Mouse (Mus musculus) thymus, postnatal 10 days (tissue): ENCODE measurements around the gene Gbe1.

Experiments
- DNase-seq, 2 experiments: peaks; one replicate each; pipeline ENCODE4 v3.0.0; 2021; ENCODE audit warnings: low spot score in 2 of 2

Gbe1 gene

GRCm38 (mm10) chr16:70353058-70353457 is 39.3 kb downstream of the Gbe1 start:
- DNase-seq, result no peak

- no peak for DNase-seq
Measured at GRCm38 (mm10) chr16:70358326-70358725, 44.6 kb downstream of the Gbe1 start.

DNA sequence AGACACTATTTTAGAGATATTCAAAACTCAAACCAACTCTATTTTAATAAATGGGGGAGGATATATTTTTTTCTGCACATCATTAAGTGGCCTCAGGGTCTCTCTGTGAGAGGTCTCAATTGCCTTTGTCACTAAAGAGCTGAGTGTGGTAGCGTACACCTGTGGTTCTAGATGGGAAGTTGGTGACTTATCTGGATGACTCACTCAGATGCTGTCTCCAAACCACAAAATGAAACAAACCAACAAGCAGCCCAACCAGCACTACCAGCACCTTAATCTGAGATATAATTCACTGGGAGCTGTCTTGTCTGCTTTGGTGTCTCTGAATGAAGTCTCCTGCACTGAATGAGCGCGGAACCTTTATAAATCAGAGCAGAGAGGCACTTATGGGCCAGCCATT is 51.5 kb downstream of the Gbe1 start:
- no peak for DNase-seq

- no peak for DNase-seq
Measured at GRCm38 (mm10) chr16:70381045-70381444, 67.3 kb downstream of the Gbe1 start.

GRCm38 (mm10) chr16:70385494-70385893 is 71.7 kb downstream of the Gbe1 start:
- no peak for DNase-seq

DNA sequence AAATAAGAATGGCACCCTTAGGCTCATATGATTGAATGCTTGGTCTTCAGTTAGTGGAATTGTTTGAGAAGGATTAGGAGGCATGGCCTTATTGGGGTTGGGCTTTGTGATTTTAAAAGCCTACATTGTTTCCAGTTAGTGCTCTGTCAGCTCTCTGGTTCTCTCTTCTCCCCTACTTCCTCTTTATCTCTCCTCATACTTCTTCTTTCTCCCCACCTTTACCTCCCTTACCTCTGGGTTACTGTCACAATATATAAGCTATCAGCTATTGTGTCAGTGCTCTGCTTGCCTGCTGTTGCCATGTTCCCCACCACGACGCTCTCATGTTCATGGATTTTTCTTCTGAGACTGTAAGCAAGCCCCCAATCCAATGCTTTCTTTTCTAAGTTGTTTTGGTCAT is 73.6 kb downstream of the Gbe1 start:
- DNase-seq, result no peak

- DNase-seq, result no peak
Measured at GRCm38 (mm10) chr16:70395276-70395675, 81.5 kb downstream of the Gbe1 start.

DNA sequence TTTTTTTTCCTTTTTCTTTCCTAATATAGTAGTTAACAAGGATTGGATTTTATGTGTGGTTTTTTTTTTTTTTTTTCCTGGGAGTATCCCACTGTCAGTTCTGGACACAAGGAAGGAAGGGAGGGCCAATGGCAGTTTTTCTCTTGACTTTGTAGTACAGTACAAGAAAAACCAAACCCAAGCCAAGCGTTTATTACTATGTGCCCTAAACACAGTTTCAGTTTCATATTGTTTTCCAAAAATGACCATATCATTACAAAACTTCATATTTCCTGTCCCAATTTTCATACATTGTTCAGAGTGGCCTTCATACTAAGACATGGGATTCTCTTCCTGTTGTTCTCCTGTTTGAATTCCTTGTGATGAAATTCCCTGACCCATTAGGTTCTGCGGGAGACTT is 94.0 kb downstream of the Gbe1 start:
- DNase-seq, result no peak

DNA sequence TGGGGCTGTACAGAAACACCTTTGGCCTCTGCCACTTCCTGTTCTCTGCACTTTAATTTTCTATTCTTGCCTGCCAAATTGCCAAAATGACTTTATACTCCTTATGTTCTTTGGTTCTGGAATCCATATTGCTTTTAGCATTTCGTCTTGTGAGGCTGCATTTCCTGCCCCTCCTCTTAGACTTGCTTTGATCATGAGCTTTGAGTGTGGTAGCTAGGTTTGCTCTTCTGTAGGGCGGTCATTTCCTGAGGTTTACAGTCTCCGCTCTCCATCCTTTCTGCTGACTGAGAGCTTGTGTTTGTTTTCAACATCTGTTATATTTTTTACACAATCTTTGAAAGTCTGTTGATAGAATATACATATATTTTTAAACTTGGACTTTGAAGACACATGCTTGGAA is 107.3 kb downstream of the Gbe1 start:
- DNase-seq, result no peak

GRCm38 (mm10) chr16:70449520-70449919 is 135.8 kb downstream of the Gbe1 start:
- DNase-seq, result no peak

DNA sequence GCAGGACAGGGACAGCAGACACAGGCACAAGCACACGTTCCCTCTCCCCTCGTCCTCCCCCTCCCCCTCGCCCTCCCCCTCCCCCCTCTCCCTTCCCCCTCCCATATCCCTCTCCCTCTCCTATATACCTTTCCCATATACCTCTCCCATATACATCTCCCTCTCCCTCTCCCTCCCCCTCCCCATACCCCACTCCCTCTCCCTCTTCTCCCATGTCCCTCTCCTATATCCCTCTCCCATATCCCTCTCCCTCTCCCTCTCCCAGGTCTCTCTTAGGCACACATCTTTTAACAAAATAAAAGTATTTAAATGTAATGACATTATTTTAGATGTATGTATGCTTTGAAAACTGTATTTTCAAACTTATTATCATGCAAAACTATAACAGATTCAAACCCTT is 161.8 kb downstream of the Gbe1 start:
- no peak for DNase-seq

GRCm38 (mm10) chr16:70476161-70476560 is 162.4 kb downstream of the Gbe1 start:
- no peak for DNase-seq

DNA sequence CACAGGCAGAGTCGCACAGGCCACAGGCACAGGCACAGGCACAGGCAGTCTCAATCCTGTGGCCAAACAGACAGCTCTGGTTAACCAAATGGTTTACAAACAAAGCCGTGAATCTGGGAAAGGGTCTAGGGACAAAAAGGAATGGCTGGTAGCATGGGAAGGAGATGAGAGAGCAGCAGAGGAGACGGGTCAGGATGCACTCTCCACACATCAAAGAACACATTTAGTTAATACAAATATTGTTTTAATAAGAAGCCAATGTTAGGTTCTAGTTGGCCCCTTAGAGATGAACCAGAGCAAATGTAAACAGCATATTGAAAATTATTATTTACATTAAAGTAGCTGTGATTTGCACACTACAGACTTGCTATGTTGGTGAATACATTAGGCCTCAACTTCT is 166.7 kb downstream of the Gbe1 start:
- no peak for DNase-seq

- no peak for DNase-seq
Measured at GRCm38 (mm10) chr16:70506457-70506856, 192.7 kb downstream of the Gbe1 start.

GRCm38 (mm10) chr16:70510938-70511337 is 197.2 kb downstream of the Gbe1 start:
- no peak for DNase-seq

DNA sequence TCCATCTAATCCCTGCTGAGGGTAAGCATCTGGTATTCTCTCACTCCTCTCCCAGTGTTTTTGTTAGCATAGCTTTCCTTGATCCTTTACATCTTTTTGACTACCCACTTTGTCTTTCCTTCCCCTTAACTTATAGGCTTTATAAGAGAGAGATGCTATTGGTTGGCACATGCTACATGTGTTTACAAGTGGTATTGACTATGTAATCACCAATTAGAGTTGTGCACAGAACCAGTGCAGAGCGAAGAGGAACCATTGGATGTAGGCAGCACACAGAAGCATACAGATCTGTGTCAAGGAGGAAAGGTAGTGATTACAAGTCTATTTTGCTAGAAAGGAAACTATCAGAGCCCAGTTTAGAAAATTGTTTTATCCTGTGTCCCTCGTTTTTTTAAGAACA is 209.1 kb downstream of the Gbe1 start:
- DNase-seq, result no peak

DNA sequence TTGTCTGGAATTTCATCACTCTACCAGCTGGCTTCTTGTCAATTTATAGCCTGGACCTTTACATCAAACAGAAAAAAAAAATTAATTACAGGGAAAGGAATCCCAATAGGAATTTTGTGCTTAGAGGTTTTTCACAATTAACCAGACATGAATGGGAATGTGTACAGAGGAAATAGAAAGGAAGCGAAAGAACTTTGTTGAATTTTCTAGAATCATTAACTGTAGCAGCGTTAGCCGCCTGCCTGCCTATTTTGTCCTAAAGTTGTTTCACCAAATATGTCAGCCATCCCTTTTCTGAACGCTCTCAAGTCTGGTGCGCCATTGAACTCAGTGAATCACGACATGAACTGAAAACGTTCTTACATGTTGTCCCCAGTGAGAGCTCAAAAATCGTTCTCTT is 209.8 kb downstream of the Gbe1 start:
- DNase-seq, result no peak

DNA sequence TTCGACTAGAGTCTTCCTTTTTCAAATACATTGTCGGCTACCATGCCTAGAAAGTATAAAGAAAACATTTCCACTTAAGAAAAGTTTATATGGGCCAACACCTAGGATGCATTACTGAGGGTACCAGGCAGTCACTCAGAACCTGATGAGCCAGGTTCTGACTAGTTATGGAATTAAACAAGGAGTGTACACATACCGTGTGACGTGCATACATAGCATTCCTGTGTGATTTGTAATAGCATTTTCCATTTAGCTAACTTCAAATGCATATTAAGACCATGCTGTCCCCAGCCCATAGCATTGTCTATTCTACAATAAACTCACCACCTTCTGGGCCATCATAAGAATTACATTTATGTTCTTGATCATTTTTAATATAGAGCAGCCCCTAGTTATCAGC is 210.5 kb downstream of the Gbe1 start:
- no peak for DNase-seq

DNA sequence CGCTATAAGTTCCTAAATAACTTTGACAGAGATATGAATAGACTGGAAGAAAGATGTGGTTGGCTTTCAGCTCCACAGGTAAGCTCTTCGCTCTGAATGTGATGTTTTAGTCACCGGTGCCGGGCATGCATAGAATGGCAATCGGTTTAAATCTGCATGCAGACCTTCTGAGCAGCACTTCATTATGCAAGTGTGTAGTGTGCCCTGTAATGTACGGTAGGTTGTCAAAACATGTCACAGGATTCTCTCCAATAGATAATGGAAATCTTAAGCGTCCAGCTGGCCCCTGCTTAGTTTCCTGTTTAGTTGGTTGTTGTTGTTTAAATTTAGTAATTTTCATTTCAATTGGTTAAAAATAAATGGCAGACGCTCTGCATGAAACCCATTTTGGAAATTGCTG is 213.5 kb downstream of the Gbe1 start:
- DNase-seq, result no peak

GRCm38 (mm10) chr16:70535224-70535623 is 221.5 kb downstream of the Gbe1 start:
- DNase-seq, result no peak

- no peak for DNase-seq
Measured at GRCm38 (mm10) chr16:70550835-70551234, 237.1 kb downstream of the Gbe1 start.

GRCm38 (mm10) chr16:70561635-70562348 is 248.0 kb downstream of the Gbe1 start:
- no peak for DNase-seq

- no peak for DNase-seq
Measured at GRCm38 (mm10) chr16:70562574-70562973, 248.8 kb downstream of the Gbe1 start.

DNA sequence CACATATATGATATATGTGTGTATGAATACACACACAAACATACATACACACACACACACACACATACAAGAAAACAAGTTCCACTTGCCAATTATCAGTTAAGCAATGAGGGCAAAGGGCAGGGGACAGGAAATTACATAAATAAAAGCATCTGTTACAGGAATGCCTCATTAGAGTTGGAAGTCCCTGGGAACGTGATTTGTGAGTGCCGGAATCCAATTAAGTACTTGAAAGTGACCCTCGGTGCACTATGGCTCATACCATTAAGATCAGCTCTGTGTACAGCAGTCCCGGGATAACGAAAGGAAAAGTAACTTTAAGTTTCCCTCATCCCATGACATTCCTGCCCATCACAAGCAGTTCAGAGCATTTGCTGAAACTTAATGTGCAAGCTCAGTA is 249.7 kb downstream of the Gbe1 start:
- no peak for DNase-seq
